Mouse (Mus musculus) hindbrain, embryonic 13.5 days (tissue): ENCODE data around the gene Prkd2. TPM values are rescaled to one million over a fixed set of nuclear protein-coding genes. Genes with fewer than 3 reads are reported as not detected.

ENCODE experiments used
- ATAC-seq: fragments of 200-750 bp; cut with Nextera tagmentation; 2 replicates; pipeline ENCODE4 v1.8.0; 2017; ENCODE audit warnings: moderate TSS enrichment; ENCODE audit not compliant: low FRiP score
- H3K27ac ChIP-seq: fragments of 300-500 bp; sonication (generic); 2 replicates; pipeline ENCODE4 v1.5.1; 2015; ENCODE audit warnings: inconsistent platforms, mild to moderate bottlenecking, moderate library complexity
- H3K27me3 ChIP-seq: fragments of 300-500 bp; sonication (generic); 2 replicates; pipeline ENCODE4 v1.6.1; 2015; ENCODE audit warnings: mild to moderate bottlenecking, inconsistent platforms
- H3K36me3 ChIP-seq: fragments of 300-500 bp; sonication (generic); 2 replicates; pipeline ENCODE4 v1.6.1; 2015; ENCODE audit warnings: mild to moderate bottlenecking, inconsistent platforms
- H3K4me1 ChIP-seq: fragments of 300-500 bp; sonication (generic); replicated peaks from 2 replicates; pipeline ENCODE4 v1.6.1; 2015; ENCODE audit warnings: inconsistent platforms
- H3K4me2 ChIP-seq: fragments of 300-500 bp; sonication (generic); 2 replicates; pipeline ENCODE4 v1.6.1; 2015; ENCODE audit warnings: inconsistent platforms, mild to moderate bottlenecking, moderate library complexity
- H3K4me3 ChIP-seq: fragments of 300-500 bp; sonication (generic); 2 replicates; pipeline ENCODE4 v1.5.1; 2015; ENCODE audit warnings: mild to moderate bottlenecking, inconsistent platforms
- H3K9ac ChIP-seq: fragments of 300-500 bp; sonication (generic); 2 replicates; pipeline ENCODE4 v1.6.1; 2015; ENCODE audit warnings: mild to moderate bottlenecking, inconsistent platforms
- H3K9me3 ChIP-seq: fragments of 300-500 bp; sonication (generic); 2 replicates; pipeline ENCODE4 v1.6.1; 2016; ENCODE audit warnings: inconsistent platforms
- WGBS: fragments of 180-500 bp; shearing (Covaris S2); methylation state at CpG from one replicate; pipeline ENCODE4 v1.1.7; 2015; 5-methylcytosine and 5-hydroxymethylcytosine counted together
- polyA plus RNA-seq: library from polyadenylated mRNA; unstranded; fragments of >200 nt; fragmentation: Nextera tagmentation; extraction: Ambion mirVana; gene quantifications from 2 replicates; pipeline ENCODE4 v1.2.1, GENCODE M21; 2015

Gene Prkd2
- polyA plus RNA-seq, 1 experiment from 2014 or later, result 6.6 TPM

- H3K4me3 ChIP-seq, result no peak overlapping the region
- no peaks in the 10 kb centered on the region for H3K27me3 ChIP-seq
- 81% methylated on average over 29 of the region's 30 CpGs for WGBS
- no peaks in the 10 kb centered on the region for H3K9me3 ChIP-seq
- no peak for ATAC-seq
- peaks cover 70% of the 10 kb centered on the region for H3K36me3 ChIP-seq
- H3K4me2 ChIP-seq, result no peak overlapping the region
- H3K27ac ChIP-seq, result no peak overlapping the region
- H3K4me1 ChIP-seq, result peaks cover 73% of the 10 kb centered on the region
- H3K9ac ChIP-seq, result no peak overlapping the region; the same call in 1 of the 2 replicates
These were observed 73.9 kb downstream of the Prkd2 start for GRCm38 (mm10) chr7:16916342-16917265.

GRCm38 (mm10) chr7:16917447-16917846 lies 74.7 kb downstream of the Prkd2 start:
- Histone ChIP-seq H3K4me3 (no peak overlapping the region), H3K27ac (no peak overlapping the region), H3K4me2 (no peak overlapping the region), H3K9ac (peak overlapping the region; percentile 53; the same call in 1 of the 2 replicates), H3K9me3 (no peaks in the 10 kb centered on the region), H3K36me3 (peaks cover 70% of the 10 kb centered on the region), H3K4me1 (peaks cover 76% of the 10 kb centered on the region), H3K27me3 (no peaks in the 10 kb centered on the region)
- WGBS, result 56% methylated on average over 11 of the region's 11 CpGs
- ATAC-seq, result no peak

GRCm38 (mm10) chr7:16918014-16918413 lies 75.3 kb downstream of the Prkd2 start:
- Histone ChIP-seq H3K9me3 (no peaks in the 10 kb centered on the region), H3K4me2 (0 out of 2 replicates have a peak overlapping the region, but pooled peaks have one; percentile 2), H3K4me1 (peaks cover 74% of the 10 kb centered on the region), H3K4me3 (no peak overlapping the region), H3K27ac (peak overlapping the region; percentile 55), H3K36me3 (peaks cover 70% of the 10 kb centered on the region), H3K27me3 (no peaks in the 10 kb centered on the region), H3K9ac (peak overlapping the region; percentile 53)
- no peak for ATAC-seq
- WGBS, result 37% methylated on average over 9 of the region's 9 CpGs

- peaks cover 67% of the 10 kb centered on the region for H3K4me1 ChIP-seq
- H3K36me3 ChIP-seq, result peaks cover 70% of the 10 kb centered on the region
- H3K27me3 ChIP-seq, result no peaks in the 10 kb centered on the region
- peak overlapping the region; percentile 55 for H3K9ac ChIP-seq
- no peak for ATAC-seq
- no peak overlapping the region for H3K4me3 ChIP-seq
- H3K4me2 ChIP-seq, result no peak overlapping the region
- no peaks in the 10 kb centered on the region for H3K9me3 ChIP-seq
- peak overlapping the region; percentile 55 for H3K27ac ChIP-seq
- WGBS, result 70% methylated on average over 3 of the region's 3 CpGs
These were observed 76.0 kb downstream of the Prkd2 start for GRCm38 (mm10) chr7:16918670-16919069.

GRCm38 (mm10) chr7:16919395-16920149 lies 76.9 kb downstream of the Prkd2 start:
- Histone ChIP-seq H3K4me2 (peak overlapping the region; percentile 82), H3K36me3 (peaks cover 62% of the 10 kb centered on the region), H3K27me3 (no peaks in the 10 kb centered on the region), H3K4me1 (peaks cover 64% of the 10 kb centered on the region), H3K27ac (peak overlapping the region; percentile 50; the same call in 1 of the 2 replicates), H3K9ac (peak overlapping the region; percentile 70), H3K9me3 (no peaks in the 10 kb centered on the region), H3K4me3 (peak overlapping the region; percentile 21)
- no peak for ATAC-seq
- WGBS, result 85% methylated on average over 13 of the region's 13 CpGs

Other genes with a start within 250 kb of the Prkd2 start
- 30.1 and 30.7 TPM in 2 replicates for gene Arhgap35, start 227.9 kb upstream of the Prkd2 start, polyA plus RNA-seq
- gene Ceacam15, start 167.2 kb upstream of the Prkd2 start, polyA plus RNA-seq, result not detected in 2 replicates
- not detected in 2 replicates for gene Ceacam9, start 121.0 kb upstream of the Prkd2 start, polyA plus RNA-seq
- gene Ap2s1, start 104.5 kb upstream of the Prkd2 start, polyA plus RNA-seq, result 381 and 383 TPM in 2 replicates
- 8.6 and 8.7 TPM in 2 replicates for gene Slc1a5, start 61.6 kb upstream of the Prkd2 start, polyA plus RNA-seq
- 159 and 172 TPM in 2 replicates for gene Strn4, start 27.0 kb upstream of the Prkd2 start, polyA plus RNA-seq
- 43.6 and 45.3 TPM in 2 replicates for gene Fkrp, start 26.2 kb upstream of the Prkd2 start, polyA plus RNA-seq
- 2.8 and 2.9 TPM in 2 replicates for gene Dact3, start 32.4 kb downstream of the Prkd2 start, polyA plus RNA-seq
- gene Gng8, start 48.9 kb downstream of the Prkd2 start, polyA plus RNA-seq, result 6.1 and 8.2 TPM in 2 replicates
- 0.78 and 0.83 TPM in 2 replicates for gene Ptgir, start 63.6 kb downstream of the Prkd2 start, polyA plus RNA-seq
- gene Calm3, start 81.2 kb downstream of the Prkd2 start, polyA plus RNA-seq, result 307 and 317 TPM in 2 replicates
- 110 and 117 TPM in 2 replicates for gene Pnmal2, start 101.8 kb downstream of the Prkd2 start, polyA plus RNA-seq
- 42.0 and 44.5 TPM in 2 replicates for gene Pnmal1, start 116.8 kb downstream of the Prkd2 start, polyA plus RNA-seq
- gene Gm42372, start 140.2 kb downstream of the Prkd2 start, polyA plus RNA-seq, result 3.7 and 4.4 TPM in 2 replicates
- 5.5 and 5.9 TPM in 2 replicates for gene Ccdc8, start 149.8 kb downstream of the Prkd2 start, polyA plus RNA-seq
- gene Ppp5c, start 185.0 kb downstream of the Prkd2 start, polyA plus RNA-seq, result 109 and 115 TPM in 2 replicates
- gene Hif3a, start 219.5 kb downstream of the Prkd2 start, polyA plus RNA-seq, result 2.8 and 2.9 TPM in 2 replicates
- gene Psg16, start 231.1 kb downstream of the Prkd2 start, polyA plus RNA-seq, result 1.5 and 1.6 TPM in 2 replicates